ENCODE assay signal across 8 mouse cellular contexts in the genomic region with DNA sequence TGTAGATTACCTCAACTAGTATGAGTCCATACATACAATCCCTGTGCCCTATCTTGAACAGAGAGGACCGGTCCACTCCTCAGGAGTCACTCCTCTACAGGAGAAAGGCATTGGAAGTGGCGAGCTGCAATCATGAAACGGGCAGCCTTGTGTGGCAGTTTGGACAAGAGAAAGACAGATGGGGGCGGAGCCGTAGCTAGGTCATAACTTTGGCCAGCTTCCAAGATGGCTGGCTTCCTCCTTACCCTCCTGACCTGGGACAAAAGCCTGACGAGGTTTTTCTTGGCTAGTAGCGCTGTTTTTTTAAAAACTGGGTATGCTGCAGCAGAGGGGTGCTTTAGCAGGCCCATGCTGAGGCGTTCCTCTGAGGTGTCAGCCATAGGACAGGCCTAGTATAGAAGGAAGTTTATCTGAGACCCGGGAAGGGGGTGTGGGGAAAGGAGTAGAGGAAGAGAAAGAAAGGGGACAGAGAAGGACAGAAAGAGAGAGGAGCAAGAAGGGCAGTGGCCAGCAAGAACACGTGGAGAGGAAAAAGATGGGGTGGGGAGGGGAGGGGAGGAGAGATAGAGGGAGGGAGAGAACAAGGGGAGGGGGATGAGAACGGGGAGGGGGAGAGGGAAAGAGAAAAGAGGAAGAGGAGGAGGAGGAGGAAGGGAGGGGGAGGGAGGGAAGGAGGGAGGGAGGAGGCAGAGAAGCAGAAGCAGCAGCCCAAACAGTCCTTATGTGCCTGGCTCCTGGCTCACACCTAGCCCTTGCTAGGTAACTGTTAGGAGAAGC. TPM values are rescaled to one million over a fixed set of nuclear protein-coding genes. Genes with fewer than 3 reads are reported as not detected.
DNase-seq lines count a peak whose midpoint lies in the region; ATAC-seq lines count a peak whose summit lies in the region.

No protein-coding gene starts in this region.

- peak overlapping the region; percentile 68 for H3K4me2 ChIP-seq in hindbrain, embryonic 16.5 days (ENCODE audit: low read length)
- peak overlapping the region; percentile 58; the same call in 1 of the 2 replicates for H3K4me2 ChIP-seq in limb, embryonic 11.5 days (ENCODE audit: low read depth, severe bottlenecking)

- no peaks in the 10 kb centered on the region for H3K36me3 ChIP-seq in hindbrain, embryonic 16.5 days (ENCODE audit: control insufficient read depth, insufficient read depth, low read length)
- no peaks in the 10 kb centered on the region for H3K36me3 ChIP-seq in limb, embryonic 11.5 days (ENCODE audit: control insufficient read depth, insufficient read depth, low read length)

- DNase-seq in Muller cell, postnatal 12 days (ENCODE audit: inconsistent ontology term): peak; percentile 87
- DNase-seq in gastrocnemius, postnatal 14 days: peak; percentile 62
- DNase-seq in limb, embryonic 11.5 days (ENCODE audit: low spot score): peak; percentile 40
- peak; percentile 62 for DNase-seq in mesoderm, embryonic 11.5 days (ENCODE audit: low read depth, low spot score)
- DNase-seq in spleen, postnatal 36 days (ENCODE audit: low spot score in 2 of 2): peak; percentile 21 to 36
- no peak for DNase-seq in thymus, postnatal 25 days

- WGBS in hindbrain, embryonic 16.5 days: 18% methylated on average over 11 of the region's 11 CpGs
- WGBS in limb, embryonic 11.5 days: 48% methylated on average over 10 of the region's 11 CpGs

- peak overlapping the region; percentile 74 for H3K27ac ChIP-seq in brown adipose tissue, adult 24 weeks (replicated peaks; ENCODE audit: low read depth, low read length)
- peak overlapping the region; percentile 72 for H3K27ac ChIP-seq in hindbrain, embryonic 16.5 days (ENCODE audit: low read depth, low read length)
- no peak overlapping the region for H3K27ac ChIP-seq in limb, embryonic 11.5 days (replicated peaks; ENCODE audit: low read depth, low read length)

- H3K4me1 ChIP-seq in brown adipose tissue, adult 24 weeks (ENCODE audit: control insufficient read depth, insufficient read depth, insufficient read length, low read length): peaks cover 6% of the 10 kb centered on the region
- H3K4me1 ChIP-seq in hindbrain, embryonic 16.5 days (ENCODE audit: control insufficient read depth, insufficient read depth, low read depth, low read length): peaks cover 14% of the 10 kb centered on the region
- peaks cover 7% of the 10 kb centered on the region; the same call in 1 of the 2 replicates for H3K4me1 ChIP-seq in limb, embryonic 11.5 days (ENCODE audit: control insufficient read depth, insufficient read depth, low read length)

- peak overlapping the region; percentile 52 for H3K4me3 ChIP-seq in brown adipose tissue, adult 24 weeks (ENCODE audit: insufficient read depth, low read depth, low read length)
- H3K4me3 ChIP-seq in hindbrain, embryonic 16.5 days (ENCODE audit: low read length): no peak overlapping the region
- H3K4me3 ChIP-seq in limb, embryonic 11.5 days (ENCODE audit: low read depth, low read length): no peak overlapping the region

- no peak overlapping the region for H3K9ac ChIP-seq in hindbrain, embryonic 16.5 days (ENCODE audit: low read depth, low read length)
- H3K9ac ChIP-seq in limb, embryonic 11.5 days (ENCODE audit: low read length): no peak overlapping the region

- intact Hi-C loops in gastrocnemius, postnatal 14 days (cut with DNase I; ENCODE audit: low total_unique reads): no loop called here

- ATAC-seq in hindbrain, embryonic 16.5 days: 0 out of 2 replicates have a peak, but pooled peaks have one; percentile 5
- ATAC-seq in limb, embryonic 11.5 days (ENCODE audit: insufficient number of reproducible peaks, low FRiP score, low TSS enrichment, low read depth): peak; percentile 24; the same call in 1 of the 2 replicates

- no peaks in the 10 kb centered on the region for H3K9me3 ChIP-seq in hindbrain, embryonic 16.5 days (ENCODE audit: control insufficient read depth, low read length)
- no peaks in the 10 kb centered on the region for H3K9me3 ChIP-seq in limb, embryonic 11.5 days (ENCODE audit: control insufficient read depth, low read length)

- no peaks in the 10 kb centered on the region for H3K27me3 ChIP-seq in hindbrain, embryonic 16.5 days (replicated peaks; ENCODE audit: control insufficient read depth, insufficient read depth, low read length)
- H3K27me3 ChIP-seq in limb, embryonic 11.5 days (ENCODE audit: control insufficient read depth, insufficient read depth, low read length): no peaks in the 10 kb centered on the region

RNA-seq across cellular contexts. Expression of a gene that starts 0.8 kb away (rescaled TPM):
- polyA plus RNA-seq in brown adipose tissue, adult 24 weeks (2012; ENCODE audit: insufficient read depth, insufficient read length, missing spikeins): 1.1 and 2.1 TPM in 2 replicates
- total RNA-seq in gastrocnemius, postnatal 14 days (2021): 1 to 10 TPM; 1.7 to 2.0 TPM
- polyA plus RNA-seq in hindbrain, embryonic 16.5 days (2015; fragmentation: Nextera tagmentation; extraction: Ambion mirVana): 2.5 and 3.0 TPM in 2 replicates
- 0.71 and 0.88 TPM in 2 replicates for polyA plus RNA-seq in limb, embryonic 11.5 days (2014; fragmentation: Nextera tagmentation; extraction: Ambion mirVana)

RNA-seq across cellular contexts. Expression of a gene that starts 26.4 kb away (rescaled TPM):
- 3.1 and 4.8 TPM in 2 replicates for polyA plus RNA-seq in brown adipose tissue, adult 24 weeks (2012; ENCODE audit: insufficient read depth, insufficient read length, missing spikeins)
- total RNA-seq in gastrocnemius, postnatal 14 days (2021): 1 to 10 TPM; 1.3 to 1.4 TPM
- 9.3 and 10.6 TPM in 2 replicates for polyA plus RNA-seq in hindbrain, embryonic 16.5 days (2015; fragmentation: Nextera tagmentation; extraction: Ambion mirVana)
- 10.0 and 10.5 TPM in 2 replicates for polyA plus RNA-seq in limb, embryonic 11.5 days (2014; fragmentation: Nextera tagmentation; extraction: Ambion mirVana)
